Mouse (Mus musculus): Measurements from ENCODE around the gene Sema4c. TPM values are rescaled to one million over a fixed set of nuclear protein-coding genes. Genes with fewer than 3 reads are reported as not detected.
A peak's percentile ranks its signal among the peaks of the same experiment; 100 is the strongest.

Gene Sema4c
- polyA plus RNA-seq, 1 experiment: 16.6 TPM

GRCm38 (mm10) chr1:36554633-36555399, 3.3 kb downstream of the Sema4c start:
- Histone ChIP-seq H3K4me3 (ENCODE audit: insufficient read depth, poor library complexity, severe bottlenecking) (no peak overlapping the region), H3K27me3 (ENCODE audit: control insufficient read depth, insufficient read depth, insufficient read length) (no peaks in the 10 kb centered on the region), H3ac (ENCODE audit: control insufficient read depth, insufficient read length, low read depth) (peak overlapping the region; percentile 33), H3K79me2 (ENCODE audit: control insufficient read depth, insufficient read depth) (peaks cover 57% of the 10 kb centered on the region), H3K79me3 (ENCODE audit: low read depth) (peaks cover 23% of the 10 kb centered on the region), H3K36me3 (ENCODE audit: control insufficient read depth, insufficient read depth) (peaks cover 50% of the 10 kb centered on the region)
- no peak for TF ChIP-seq USF1 (IDR thresholded peaks at IDR 0.05; ENCODE audit: low read depth)
- no peak for TF ChIP-seq MYOD1 (IDR thresholded peaks at IDR 0.05; ENCODE audit: control insufficient read depth, insufficient read length, low read depth)
- TF ChIP-seq MYOG (IDR thresholded peaks at IDR 0.05; ENCODE audit: control insufficient read depth, extremely low read depth, insufficient read length): no peak
- TF ChIP-seq MAX (IDR thresholded peaks at IDR 0.05): no peak
- no peak for TF ChIP-seq FOSL1 (IDR thresholded peaks at IDR 0.05; ENCODE audit: insufficient read depth, low read length, poor library complexity, severe bottlenecking)

DNA sequence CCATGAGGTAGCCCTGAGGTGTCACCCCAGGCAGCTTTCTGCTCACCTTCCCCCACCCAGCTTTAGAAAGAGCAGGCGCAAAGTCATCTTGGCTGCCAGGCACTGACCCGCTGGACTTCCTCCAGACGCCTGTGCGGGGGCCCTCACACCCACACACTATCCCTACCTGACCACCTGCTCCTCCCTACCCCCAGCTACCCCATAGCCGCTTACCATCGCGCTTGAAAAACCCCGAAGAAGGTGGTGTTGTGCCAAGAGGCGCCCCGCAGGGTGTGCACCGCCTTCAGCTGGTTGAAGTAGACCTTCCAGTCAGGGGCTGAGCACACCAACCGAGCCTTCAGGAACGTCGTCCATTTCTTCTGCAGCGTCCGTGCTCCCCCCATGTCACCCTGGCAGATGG, 5.6 kb downstream of the Sema4c start:
- peaks cover 66% of the 10 kb centered on the region for H3K79me2 ChIP-seq (ENCODE audit: control insufficient read depth, insufficient read depth)
- H3K27me3 ChIP-seq (ENCODE audit: control insufficient read depth, insufficient read depth, insufficient read length): no peaks in the 10 kb centered on the region
- H3K36me3 ChIP-seq (ENCODE audit: control insufficient read depth, insufficient read depth): peaks cover 60% of the 10 kb centered on the region
- H3ac ChIP-seq (ENCODE audit: control insufficient read depth, insufficient read length, low read depth): no peak overlapping the region
- peaks cover 23% of the 10 kb centered on the region for H3K79me3 ChIP-seq (ENCODE audit: low read depth)
- TF ChIP-seq CEBPB (IDR thresholded peaks at IDR 0.05; ENCODE audit: low read depth) (no peak), MYOD1 (IDR thresholded peaks at IDR 0.05; ENCODE audit: control insufficient read depth, insufficient read length, low read depth) (no peak), CTCF (IDR thresholded peaks at IDR 0.05; ENCODE audit: control insufficient read depth, insufficient read depth, insufficient read length) (no peak), MYOG (IDR thresholded peaks at IDR 0.05; ENCODE audit: control insufficient read depth, extremely low read depth, insufficient read length) (no peak), FOSL1 (IDR thresholded peaks at IDR 0.05; ENCODE audit: insufficient read depth, low read length, poor library complexity, severe bottlenecking) (no peak), MAX (IDR thresholded peaks at IDR 0.05) (no peak), USF1 (IDR thresholded peaks at IDR 0.05; ENCODE audit: low read depth) (no peak)
- no peak overlapping the region for H3K4me3 ChIP-seq (ENCODE audit: insufficient read depth, poor library complexity, severe bottlenecking)

DNA sequence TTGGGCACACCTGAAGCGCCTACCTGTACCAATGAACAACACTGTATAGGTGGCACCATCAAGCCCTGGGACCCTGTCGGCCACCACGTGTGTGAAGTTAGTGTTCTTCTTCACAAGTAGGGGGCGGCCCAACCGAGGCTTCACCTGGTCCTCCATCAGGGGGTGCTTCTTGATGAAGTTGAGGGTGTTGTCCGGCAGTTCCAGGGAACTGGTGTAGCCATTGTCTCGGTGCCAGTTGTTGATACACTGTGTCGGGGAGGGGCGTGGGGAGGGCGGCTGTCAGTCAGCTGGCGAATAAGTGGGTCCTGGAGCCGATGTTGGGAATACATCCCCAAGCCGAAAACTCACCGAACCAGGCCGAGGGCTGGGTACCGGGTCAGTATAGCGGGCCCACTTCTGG, 6.2 kb downstream of the Sema4c start:
- H3K27me3 ChIP-seq (ENCODE audit: control insufficient read depth, insufficient read depth, insufficient read length): no peaks in the 10 kb centered on the region
- H3K36me3 ChIP-seq (ENCODE audit: control insufficient read depth, insufficient read depth): peaks cover 60% of the 10 kb centered on the region
- peaks cover 23% of the 10 kb centered on the region for H3K79me3 ChIP-seq (ENCODE audit: low read depth)
- no peak overlapping the region for H3ac ChIP-seq (ENCODE audit: control insufficient read depth, insufficient read length, low read depth)
- H3K79me2 ChIP-seq (ENCODE audit: control insufficient read depth, insufficient read depth): peaks cover 64% of the 10 kb centered on the region
- no peak for TF ChIP-seq CTCF (IDR thresholded peaks at IDR 0.05; ENCODE audit: control insufficient read depth, insufficient read depth, insufficient read length)
- TF ChIP-seq FOSL1 (IDR thresholded peaks at IDR 0.05; ENCODE audit: insufficient read depth, low read length, poor library complexity, severe bottlenecking): no peak
- no peak for TF ChIP-seq MYOD1 (IDR thresholded peaks at IDR 0.05; ENCODE audit: control insufficient read depth, insufficient read length, low read depth)
- TF ChIP-seq MAX (IDR thresholded peaks at IDR 0.05): no peak
- no peak for TF ChIP-seq MYOG (IDR thresholded peaks at IDR 0.05; ENCODE audit: control insufficient read depth, extremely low read depth, insufficient read length)
- no peak for TF ChIP-seq USF1 (IDR thresholded peaks at IDR 0.05; ENCODE audit: low read depth)
- no peak for TF ChIP-seq CEBPB (IDR thresholded peaks at IDR 0.05; ENCODE audit: low read depth)
- no peak overlapping the region for H3K4me3 ChIP-seq (ENCODE audit: insufficient read depth, poor library complexity, severe bottlenecking)

DNA sequence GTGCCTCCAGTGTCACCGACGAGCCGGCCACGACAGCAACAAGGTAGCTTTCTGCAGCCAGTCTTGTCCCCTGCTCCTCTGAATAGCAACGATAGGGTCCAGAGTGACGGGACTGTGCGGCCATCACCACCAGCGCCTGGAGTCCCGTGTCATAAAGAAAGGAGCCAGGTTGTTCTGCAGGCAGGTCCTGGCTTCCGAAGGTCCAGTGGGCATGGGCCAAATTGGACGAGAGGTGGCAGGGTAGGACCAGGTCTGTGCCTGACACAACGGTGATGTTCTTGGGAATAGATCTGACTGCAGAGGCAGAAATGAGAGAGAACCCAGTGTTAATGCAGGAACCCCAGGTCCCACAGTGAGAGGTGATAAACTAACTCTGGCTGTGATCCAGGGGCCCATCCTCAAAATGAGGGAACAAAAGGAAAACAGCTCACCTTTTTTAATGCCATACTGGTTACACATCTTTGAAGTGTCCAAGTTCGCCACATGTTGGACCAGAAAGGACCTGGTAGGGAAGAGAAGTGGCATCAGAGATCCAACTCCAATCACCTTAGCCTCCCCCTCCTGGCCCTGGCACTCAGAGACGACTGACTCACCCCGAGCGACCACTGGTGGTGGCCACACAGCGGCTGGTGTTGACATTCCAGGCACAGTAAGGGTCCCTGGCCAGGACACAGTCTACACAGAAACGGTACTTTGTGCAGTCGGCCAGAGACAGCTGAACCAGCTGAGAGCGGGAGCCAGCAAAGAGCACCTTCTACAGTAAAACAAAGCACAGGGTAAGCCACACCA, 7.9 kb downstream of the Sema4c start:
- TF ChIP-seq MAX (IDR thresholded peaks at IDR 0.05): no peak
- no peak for TF ChIP-seq CEBPB (IDR thresholded peaks at IDR 0.05; ENCODE audit: low read depth)
- TF ChIP-seq FOSL1 (IDR thresholded peaks at IDR 0.05; ENCODE audit: insufficient read depth, low read length, poor library complexity, severe bottlenecking): no peak
- TF ChIP-seq MYOD1 (IDR thresholded peaks at IDR 0.05; ENCODE audit: control insufficient read depth, insufficient read length, low read depth): no peak
- TF ChIP-seq CTCF (IDR thresholded peaks at IDR 0.05; ENCODE audit: control insufficient read depth, insufficient read depth, insufficient read length): no peak
- Histone ChIP-seq H3K4me3 (ENCODE audit: insufficient read depth, poor library complexity, severe bottlenecking) (no peak overlapping the region), H3K36me3 (ENCODE audit: control insufficient read depth, insufficient read depth) (peaks cover 57% of the 10 kb centered on the region), H3K27me3 (ENCODE audit: control insufficient read depth, insufficient read depth, insufficient read length) (no peaks in the 10 kb centered on the region), H3K79me3 (ENCODE audit: low read depth) (peaks cover 15% of the 10 kb centered on the region), H3ac (ENCODE audit: control insufficient read depth, insufficient read length, low read depth) (peak overlapping the region; percentile 32), H3K79me2 (ENCODE audit: control insufficient read depth, insufficient read depth) (peaks cover 63% of the 10 kb centered on the region)

- Histone ChIP-seq H3K79me2 (ENCODE audit: control insufficient read depth, insufficient read depth) (peaks cover 58% of the 10 kb centered on the region), H3K4me3 (ENCODE audit: insufficient read depth, poor library complexity, severe bottlenecking) (no peak overlapping the region), H3ac (ENCODE audit: control insufficient read depth, insufficient read length, low read depth) (no peak overlapping the region), H3K79me3 (ENCODE audit: low read depth) (peaks cover 9% of the 10 kb centered on the region), H3K27me3 (ENCODE audit: control insufficient read depth, insufficient read depth, insufficient read length) (no peaks in the 10 kb centered on the region), H3K36me3 (ENCODE audit: control insufficient read depth, insufficient read depth) (peaks cover 54% of the 10 kb centered on the region)
- TF ChIP-seq FOSL1 (IDR thresholded peaks at IDR 0.05; ENCODE audit: insufficient read depth, low read length, poor library complexity, severe bottlenecking) (no peak), MAX (IDR thresholded peaks at IDR 0.05) (no peak), USF1 (IDR thresholded peaks at IDR 0.05; ENCODE audit: low read depth) (no peak), MYOD1 (IDR thresholded peaks at IDR 0.05; ENCODE audit: control insufficient read depth, insufficient read length, low read depth) (no peak), MYOG (IDR thresholded peaks at IDR 0.05; ENCODE audit: control insufficient read depth, extremely low read depth, insufficient read length) (no peak), CEBPB (IDR thresholded peaks at IDR 0.05; ENCODE audit: low read depth) (no peak), CTCF (IDR thresholded peaks at IDR 0.05; ENCODE audit: control insufficient read depth, insufficient read depth, insufficient read length) (no peak)
Measured at GRCm38 (mm10) chr1:36549491-36549890, 8.7 kb downstream of the Sema4c start.
